Mouse (Mus musculus) liver, embryonic 11.5 days (tissue): ENCODE results near the gene Gm49342. TPM values are rescaled to one million over a fixed set of nuclear protein-coding genes. Genes with fewer than 3 reads are reported as not detected.

Experiments
- ATAC-seq: fragments of 200-750 bp; cut with Nextera tagmentation; replicated peaks from 2 replicates; pipeline ENCODE4 v1.8.0; 2017; ENCODE audit warnings: moderate number of reproducible peaks, mild to moderate bottlenecking, moderate TSS enrichment, moderate library complexity; ENCODE audit not compliant: low FRiP score
- DNase-seq: peaks from one replicate; pipeline ENCODE4 v3.0.0-alpha.2; 2017; ENCODE audit warnings: low spot score
- H3K27ac ChIP-seq: fragments of 300-500 bp; sonication (generic); 2 replicates; pipeline ENCODE4 v1.5.1; 2014; ENCODE audit warnings: mild to moderate bottlenecking, low read depth, low read length, control low read depth
- H3K27me3 ChIP-seq: fragments of 300-500 bp; sonication (generic); replicated peaks from 2 replicates; pipeline ENCODE4 v1.6.1; 2014; ENCODE audit warnings: low read length, mixed read lengths; ENCODE audit not compliant: control insufficient read depth, insufficient read depth
- H3K36me3 ChIP-seq: fragments of 300-500 bp; sonication (generic); 2 replicates; pipeline ENCODE4 v1.6.1; 2014; ENCODE audit warnings: mild to moderate bottlenecking, low read length, moderate library complexity, mixed read lengths; ENCODE audit not compliant: control insufficient read depth, insufficient read depth
- H3K4me1 ChIP-seq: fragments of 300-500 bp; sonication (generic); replicated peaks from 2 replicates; pipeline ENCODE4 v1.6.1; 2014; ENCODE audit warnings: low read length, mixed read lengths; ENCODE audit not compliant: control insufficient read depth, insufficient read depth
- H3K4me2 ChIP-seq: fragments of 300-500 bp; sonication (generic); 2 replicates; pipeline ENCODE4 v1.6.1; 2014; ENCODE audit warnings: mild to moderate bottlenecking, control low read depth, moderate library complexity
- H3K4me3 ChIP-seq: fragments of 300-500 bp; sonication (generic); 2 replicates; pipeline ENCODE4 v1.5.1; 2014; ENCODE audit warnings: low read depth, low read length, control low read depth
- H3K9ac ChIP-seq: fragments of 300-500 bp; sonication (generic); 2 replicates; pipeline ENCODE4 v1.6.1; 2014; ENCODE audit warnings: low read depth, low read length, control low read depth
- H3K9me3 ChIP-seq: fragments of 300-500 bp; sonication (generic); 2 replicates; pipeline ENCODE4 v1.6.1; 2016; ENCODE audit warnings: low read length, inconsistent platforms, mixed read lengths; ENCODE audit not compliant: control insufficient read depth
- WGBS: fragments of 180-500 bp; shearing (Covaris S2); extraction: QIAGEN DNeasy Blood & Tissue Kit; methylation state at CpG from one replicate; pipeline ENCODE4 v1.1.7; 2014; 5-methylcytosine and 5-hydroxymethylcytosine counted together
- polyA plus RNA-seq: library from polyadenylated mRNA; unstranded; fragments of >200 nt; fragmentation: Nextera tagmentation; extraction: Ambion mirVana; gene quantifications from 2 replicates; pipeline ENCODE4 v1.2.1, GENCODE M21; 2014

Gm49342 gene
- polyA plus RNA-seq, 1 experiment from 2014 or later, result not detected

- Histone ChIP-seq H3K4me2 (no peak overlapping the region), H3K27ac (no peak overlapping the region), H3K4me1 (no peaks in the 10 kb centered on the region), H3K4me3 (no peak overlapping the region), H3K9ac (no peak overlapping the region), H3K9me3 (no peaks in the 10 kb centered on the region), H3K36me3 (no peaks in the 10 kb centered on the region), H3K27me3 (no peaks in the 10 kb centered on the region)
- whole genome bisulfite sequencing, result 80% methylated on average over 6 of the region's 6 CpGs
- ATAC-seq (no peak), DNase-seq (no peak)
Measured at GRCm38 (mm10) chr14:51009572-51009971, 65.3 kb downstream of the Gm49342 start.

Other genes with a start within 250 kb of the Gm49342 start
- gene Olfr748, start 237.1 kb upstream of the Gm49342 start, polyA plus RNA-seq, result not detected in 2 replicates
- gene Olfr749, start 199.4 kb upstream of the Gm49342 start, polyA plus RNA-seq, result not detected in 2 replicates
- gene Ttc5, start 159.0 kb upstream of the Gm49342 start, polyA plus RNA-seq, result 43.5 and 44.6 TPM in 2 replicates
- gene Ccnb1ip1, start 136.8 kb upstream of the Gm49342 start, polyA plus RNA-seq, result not detected in 2 replicates
- gene Parp2, start 136.7 kb upstream of the Gm49342 start, polyA plus RNA-seq, result 76.7 and 77.5 TPM in 2 replicates
- 4.6 and 5.5 TPM in 2 replicates for gene Tep1, start 74.0 kb upstream of the Gm49342 start, polyA plus RNA-seq
- gene Klhl33, start 47.0 kb upstream of the Gm49342 start, polyA plus RNA-seq, result 0.34 and 0.47 TPM in 2 replicates
- 116 and 119 TPM in 2 replicates for gene Osgep, start 19.6 kb upstream of the Gm49342 start, polyA plus RNA-seq
- gene Apex1, start 19.5 kb upstream of the Gm49342 start, polyA plus RNA-seq, result 251 and 267 TPM in 2 replicates
- 36.9 and 42.2 TPM in 2 replicates for gene Pip4p1, start 13.7 kb upstream of the Gm49342 start, polyA plus RNA-seq
- gene Pnp, start 13.4 kb upstream of the Gm49342 start, polyA plus RNA-seq, result 86.7 and 87.7 TPM in 2 replicates
- 2.8 and 2.9 TPM in 2 replicates for gene Pnp2, start 11.5 kb downstream of the Gm49342 start, polyA plus RNA-seq
- not detected in 2 replicates for gene Rnase10, start 63.2 kb downstream of the Gm49342 start, polyA plus RNA-seq
- gene Rnase9, start 97.4 kb downstream of the Gm49342 start, polyA plus RNA-seq, result not detected in 2 replicates
- not detected in 2 replicates for gene Rnase11, start 105.6 kb downstream of the Gm49342 start, polyA plus RNA-seq
- 1.4 and 1.6 TPM in 2 replicates for gene Rnase12, start 113.1 kb downstream of the Gm49342 start, polyA plus RNA-seq
- gene Olfr750, start 129.9 kb downstream of the Gm49342 start, polyA plus RNA-seq, result not detected in 2 replicates
- gene Rnase4, start 146.6 kb downstream of the Gm49342 start, polyA plus RNA-seq, result 13.3 and 13.6 TPM in 2 replicates
- 3.6 and 4.0 TPM in 2 replicates for gene Ang, start 146.6 kb downstream of the Gm49342 start, polyA plus RNA-seq
- gene Eddm3b, start 169.9 kb downstream of the Gm49342 start, polyA plus RNA-seq, result not detected in 2 replicates
- 3.2 and 4.2 TPM in 2 replicates for gene Rnase6, start 179.4 kb downstream of the Gm49342 start, polyA plus RNA-seq
- gene Rnase1, start 202.3 kb downstream of the Gm49342 start, polyA plus RNA-seq, result not detected in 2 replicates
- gene Rnase2b, start 217.7 kb downstream of the Gm49342 start, polyA plus RNA-seq, result not detected in 2 replicates